Mouse (Mus musculus): Measurements from ENCODE around the gene Bean1.

Gene Bean1

DNA sequence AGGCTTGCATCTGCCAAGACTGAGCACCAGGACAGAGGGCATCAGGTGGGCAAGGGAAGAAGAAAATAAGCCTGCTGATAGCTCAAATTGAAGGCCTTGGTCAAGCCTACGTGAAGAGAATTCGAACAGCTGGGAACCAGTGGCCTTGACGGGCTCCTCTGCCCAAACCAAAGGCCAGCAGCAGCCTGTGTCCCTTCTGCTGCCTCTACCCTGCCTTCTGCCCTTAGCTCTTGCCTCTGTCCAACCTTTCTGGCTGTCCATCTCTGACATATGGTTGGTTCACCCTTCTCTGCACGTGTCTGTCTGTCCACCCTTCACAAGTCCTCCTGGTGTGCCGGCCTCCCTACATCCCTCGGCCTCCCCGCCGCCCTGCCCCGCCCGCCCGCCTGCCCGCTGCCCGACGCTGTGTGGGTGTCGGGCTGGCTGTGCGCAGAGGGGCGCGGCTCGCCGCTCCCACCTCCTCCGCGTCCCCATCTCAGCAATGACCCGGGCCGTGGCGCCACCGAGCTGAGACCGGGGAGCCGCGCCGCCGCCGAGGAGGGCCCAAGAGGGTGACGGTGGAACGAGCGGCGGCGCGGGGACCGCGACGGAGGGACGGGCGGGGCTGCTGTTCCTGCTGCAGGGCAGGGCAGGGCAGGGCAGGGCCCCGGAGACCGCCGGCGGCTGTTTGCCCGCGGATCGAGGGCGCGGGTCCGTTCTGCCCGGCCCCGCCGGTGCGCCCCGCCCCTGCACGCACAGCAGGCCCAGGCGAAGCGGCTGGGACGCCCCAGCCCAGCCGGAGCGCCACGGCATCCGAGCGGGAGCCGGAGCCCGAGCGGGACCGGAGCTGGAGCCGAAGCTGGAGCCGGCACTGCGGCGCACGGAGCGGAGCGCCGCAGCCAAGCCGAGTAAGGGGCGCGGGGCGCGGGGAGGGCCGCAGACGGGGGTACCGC is at the start of gene Bean1:
Gene Bean1, plus strand, starts transcription at position 325 of the 932 bp plus-strand sequence.
- peak in 1 of 2 experiments; percentile 24 for DNase-seq (ENCODE audit: low spot score in 2 of 2)

DNA sequence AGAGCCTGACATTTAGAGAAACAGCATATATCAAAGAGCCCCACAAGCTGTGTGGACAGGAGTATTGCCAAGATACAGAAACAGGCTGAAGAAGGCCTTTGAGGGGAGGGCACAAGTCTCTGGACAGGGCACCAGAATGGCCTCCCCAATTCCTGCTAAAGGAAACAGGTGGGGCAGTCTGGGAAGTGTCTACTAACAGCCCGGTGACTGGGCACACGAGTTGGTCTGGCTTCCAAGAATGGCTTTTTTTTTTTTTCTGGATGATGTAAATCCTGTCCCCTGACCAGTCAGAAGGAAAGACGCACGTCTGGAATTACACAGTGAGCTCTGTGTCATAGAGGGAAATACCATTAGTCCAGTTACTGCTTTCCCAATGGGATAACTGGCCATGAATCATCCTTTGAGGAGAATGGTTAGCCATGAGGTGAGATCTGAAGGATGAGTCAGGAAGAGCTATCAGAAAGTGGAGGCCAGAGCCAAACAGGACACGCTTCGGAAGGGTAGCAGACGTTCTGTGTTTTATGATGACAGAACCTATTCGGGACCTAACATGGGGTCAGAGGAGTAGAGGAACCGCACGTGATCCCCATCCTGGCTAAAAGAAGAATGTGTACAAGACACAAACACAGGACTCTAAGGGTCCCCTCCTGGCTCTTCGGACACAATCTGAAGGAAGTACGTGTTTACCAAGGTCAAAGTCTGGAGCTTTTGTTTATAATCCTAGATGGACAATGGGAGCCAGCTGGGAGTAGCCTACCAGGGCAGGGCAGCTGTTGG is 48.4 kb upstream of the Bean1 start:
- no peak for DNase-seq (ENCODE audit: low spot score in 2 of 2)

DNA sequence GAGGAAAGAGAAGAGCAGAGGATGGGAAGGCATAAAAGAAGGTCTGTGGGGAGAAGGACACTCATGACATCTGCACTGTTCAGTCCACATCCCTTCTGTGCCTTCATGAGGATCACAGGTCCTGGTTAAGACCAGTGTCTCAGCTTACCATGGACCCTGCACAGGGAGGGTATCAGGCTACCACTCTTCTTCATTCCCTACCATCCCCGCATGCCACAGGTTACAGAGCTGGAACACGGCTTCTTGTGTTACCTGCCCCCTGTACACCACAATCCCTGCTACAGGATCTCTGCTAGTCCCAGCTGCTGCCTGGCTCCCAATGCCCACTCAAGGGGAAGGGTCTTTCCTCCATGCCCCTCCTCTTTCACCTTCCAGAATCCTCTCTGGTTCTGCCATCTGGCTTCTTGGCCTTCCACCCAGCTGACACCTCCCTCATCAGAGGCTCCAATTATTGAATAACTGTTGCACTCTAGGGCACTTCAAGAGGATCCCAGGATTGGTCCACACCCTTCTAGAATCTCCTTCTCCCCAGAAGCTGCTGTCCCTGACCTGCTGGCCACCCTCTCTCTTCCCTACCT is 47.1 kb upstream of the Bean1 start:
- DNase-seq (ENCODE audit: low spot score in 2 of 2): no peak

DNA sequence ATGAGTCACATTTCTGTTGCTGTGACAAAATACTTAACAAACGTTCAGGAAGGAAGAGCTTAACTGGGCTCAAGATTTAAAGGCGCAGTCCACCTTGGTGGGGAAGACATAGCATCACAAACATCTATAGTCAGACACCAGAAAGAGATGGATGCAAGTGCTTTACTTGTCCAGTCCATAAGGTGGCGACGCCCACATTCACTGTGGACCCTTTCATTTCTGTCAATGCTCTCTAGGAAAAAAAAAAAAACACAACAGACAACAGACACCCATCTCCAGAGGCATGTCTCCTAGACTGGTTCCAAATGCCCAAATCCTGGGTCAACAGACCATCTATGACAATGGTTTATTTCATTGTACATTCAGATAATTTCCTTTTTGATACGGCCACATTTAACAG is 45.7 kb upstream of the Bean1 start:
- DNase-seq (ENCODE audit: low spot score in 2 of 2): no peak

DNA sequence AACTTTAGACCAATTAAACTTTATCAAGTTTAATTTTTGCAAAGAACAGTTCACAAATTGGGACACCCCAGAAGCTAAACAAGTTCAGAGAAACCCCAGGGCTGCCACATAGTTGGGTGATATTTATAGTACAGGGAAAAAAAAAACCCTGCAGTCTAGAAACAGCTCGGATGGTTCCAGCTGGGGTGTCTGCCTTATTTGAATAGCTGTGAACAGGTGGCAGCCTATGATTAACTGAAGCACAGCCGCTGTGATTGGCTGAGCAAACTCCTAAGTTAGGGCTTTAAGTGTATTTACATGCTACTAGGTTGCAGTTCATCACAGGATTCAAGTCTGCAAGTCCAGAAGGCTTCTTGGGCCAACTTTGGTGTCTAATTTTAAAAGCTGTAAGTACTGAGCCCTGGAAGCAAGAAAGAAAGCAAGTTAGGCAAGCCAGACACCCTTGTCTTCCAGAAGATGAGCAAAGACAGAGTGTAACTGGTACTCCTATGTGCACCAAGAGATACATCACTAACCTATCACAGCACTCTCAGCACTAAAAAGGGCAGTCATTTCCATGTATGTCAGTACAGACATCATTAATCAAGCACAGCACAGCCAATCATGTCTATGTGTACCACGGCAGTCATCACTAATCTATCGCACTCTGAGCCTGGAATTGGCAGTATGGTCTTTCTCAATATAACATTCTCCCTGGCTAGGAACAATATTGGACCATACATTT is 42.9 kb upstream of the Bean1 start:
- peak; percentile 50 to 75 for DNase-seq (ENCODE audit: low spot score in 2 of 2)

DNA sequence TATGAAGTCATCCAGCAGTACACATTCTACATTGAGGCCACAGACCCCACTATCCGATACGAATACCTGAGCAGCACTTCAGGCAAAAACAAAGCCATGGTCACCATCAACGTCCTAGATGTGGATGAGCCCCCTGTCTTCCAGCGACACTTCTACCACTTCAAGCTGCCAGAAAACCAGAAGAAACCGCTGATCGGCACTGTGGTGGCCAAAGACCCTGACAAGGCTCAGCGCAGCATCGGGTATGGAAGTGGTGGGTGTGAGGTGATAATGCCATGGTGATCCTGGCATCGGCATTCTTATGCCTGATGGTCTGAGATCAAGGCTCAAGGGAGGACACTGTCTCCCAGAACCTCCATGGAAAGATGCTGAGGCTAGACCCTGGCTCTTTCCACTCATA is 39.3 kb upstream of the Bean1 start:
- DNase-seq (ENCODE audit: low spot score in 2 of 2): no peak

DNA sequence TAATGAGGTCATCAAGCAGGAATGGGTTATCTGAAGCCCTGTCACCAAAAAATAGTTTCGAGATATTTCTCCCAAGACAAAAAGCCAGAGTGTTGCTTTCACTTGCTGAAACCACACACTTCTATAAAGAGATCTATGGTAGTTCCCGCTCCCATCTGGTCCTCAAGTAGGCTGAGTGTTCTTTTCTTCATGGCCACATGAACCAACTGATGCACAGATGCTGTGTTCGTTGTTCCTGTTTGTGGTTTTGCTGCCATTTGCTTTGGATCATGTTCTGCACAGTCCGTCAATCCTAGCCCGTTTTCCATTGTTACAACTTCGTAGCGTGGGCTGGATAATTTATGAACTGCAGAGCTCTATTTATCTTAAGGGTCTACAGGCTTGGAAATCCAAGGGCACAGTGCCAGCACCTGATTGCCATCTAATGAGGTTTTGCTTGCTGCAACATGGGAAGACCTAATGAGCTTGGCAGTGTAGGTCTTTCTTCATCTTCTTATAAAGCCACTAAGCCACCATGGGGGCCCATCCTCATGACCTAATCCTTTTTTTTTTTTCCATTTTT is 38.7 kb upstream of the Bean1 start:
- DNase-seq (ENCODE audit: low spot score in 2 of 2): no peak

DNA sequence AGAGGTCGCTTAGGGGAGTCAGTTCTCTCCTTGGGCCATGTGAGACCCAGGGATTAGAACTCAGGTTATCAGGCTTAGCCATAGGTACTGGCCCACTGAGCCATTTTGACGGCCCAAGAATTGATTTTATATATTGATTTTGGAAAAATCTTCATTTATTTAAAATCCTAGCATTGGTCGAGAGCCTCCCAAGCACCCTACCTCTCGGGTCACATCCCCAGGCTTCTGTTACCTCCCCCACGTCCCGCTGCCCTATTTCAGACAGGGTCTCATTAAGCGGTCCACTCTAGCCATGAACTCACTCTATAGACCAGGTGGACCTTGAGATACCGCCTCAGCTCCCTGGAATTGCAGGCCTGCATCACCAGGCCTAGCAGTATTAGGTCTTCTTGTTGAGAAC is 35.7 kb upstream of the Bean1 start:
- DNase-seq (ENCODE audit: low spot score in 2 of 2): no peak

DNA sequence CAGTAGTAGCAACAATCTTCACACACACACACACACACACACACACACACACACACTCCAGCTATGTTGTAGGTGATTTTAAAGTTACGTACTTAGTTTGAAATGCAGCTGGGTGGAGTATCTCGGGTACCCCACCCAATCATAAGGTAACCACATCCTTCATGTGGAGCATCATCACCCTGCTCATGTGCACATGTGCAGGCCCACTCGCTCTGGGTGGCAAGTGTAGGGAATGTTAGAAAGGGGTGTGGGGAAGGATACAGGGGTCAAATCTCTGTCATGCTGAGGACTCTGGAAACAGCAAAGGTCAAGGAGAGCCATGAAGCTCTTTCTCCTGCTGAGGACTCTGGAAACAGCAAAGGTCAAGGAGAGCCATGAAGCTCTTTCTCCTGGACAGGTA is 34.0 kb upstream of the Bean1 start:
- DNase-seq (ENCODE audit: low spot score in 2 of 2): no peak

DNA sequence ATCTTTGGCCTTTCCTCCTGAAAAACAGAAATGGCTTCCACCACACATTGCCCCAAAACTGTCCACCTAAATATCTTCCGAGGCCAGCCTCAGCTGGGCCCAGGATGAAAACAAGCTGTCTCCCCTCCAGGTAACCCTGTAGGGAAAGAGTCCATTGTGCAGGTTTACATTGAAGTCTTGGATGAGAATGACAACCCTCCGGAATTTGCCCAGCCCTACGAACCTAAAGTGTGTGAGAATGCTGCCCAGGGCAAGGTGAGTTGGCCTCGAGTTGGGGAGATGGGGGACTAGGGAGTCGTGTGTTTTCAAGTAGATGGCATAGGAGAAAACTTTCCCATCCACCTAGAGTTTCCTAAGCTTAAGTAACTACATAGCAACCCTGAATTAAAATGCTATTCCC is 32.6 kb upstream of the Bean1 start:
- DNase-seq (ENCODE audit: low spot score in 2 of 2): no peak

DNA sequence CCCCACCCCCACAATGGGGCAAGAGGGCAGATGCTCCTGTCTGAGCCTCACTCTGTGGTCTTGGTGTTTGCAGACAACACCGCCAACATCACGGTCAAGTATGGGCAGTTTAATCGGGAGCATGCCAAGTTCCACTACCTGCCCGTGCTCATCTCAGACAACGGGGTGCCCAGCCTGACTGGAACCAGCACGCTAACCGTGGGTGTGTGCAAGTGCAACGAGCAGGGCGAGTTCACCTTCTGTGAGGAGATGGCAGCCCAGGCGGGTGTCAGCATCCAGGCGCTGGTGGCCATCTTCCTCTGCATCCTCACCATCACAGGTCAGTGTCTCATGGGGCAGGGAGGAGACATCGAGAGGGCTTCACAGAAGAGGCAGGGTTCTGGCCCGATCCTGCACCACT is 29.6 kb upstream of the Bean1 start:
- DNase-seq (ENCODE audit: low spot score in 2 of 2): no peak

DNA sequence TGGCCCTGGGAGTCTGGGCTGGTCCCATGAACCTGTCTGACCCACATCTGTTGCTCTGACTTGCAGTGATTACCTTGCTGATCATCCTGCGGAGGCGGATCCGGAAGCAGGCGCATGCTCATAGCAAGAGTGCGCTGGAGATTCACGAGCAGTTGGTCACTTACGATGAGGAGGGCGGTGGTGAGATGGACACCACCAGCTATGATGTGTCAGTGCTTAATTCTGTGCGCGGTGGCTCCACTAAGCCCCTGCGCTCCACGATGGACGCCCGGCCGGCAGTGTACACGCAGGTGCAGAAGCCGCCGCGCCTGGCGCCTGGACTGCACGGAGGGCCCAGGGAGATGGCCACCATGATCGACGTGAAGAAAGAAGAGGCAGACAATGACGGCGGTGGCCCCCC is 27.8 kb upstream of the Bean1 start:
- DNase-seq (ENCODE audit: low spot score in 2 of 2): no peak

DNA sequence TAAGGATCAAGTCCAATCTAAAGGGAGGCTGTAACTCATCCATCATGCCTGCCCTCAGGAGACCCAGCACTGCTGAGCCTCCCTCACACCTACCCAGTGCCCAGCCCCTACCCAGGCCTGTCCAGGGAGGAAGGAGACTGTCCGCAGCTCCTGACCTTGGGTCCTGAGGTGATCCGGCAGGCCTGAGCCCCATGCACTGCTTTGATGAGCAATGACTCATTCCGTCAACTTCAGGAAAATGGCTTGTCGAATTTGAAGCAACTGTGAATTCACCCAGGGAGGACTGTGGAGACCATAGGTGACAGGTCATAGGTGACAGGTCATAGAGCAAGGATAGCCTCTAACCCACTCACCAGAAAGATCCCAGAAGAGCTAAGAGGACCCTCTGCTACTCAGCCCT is 26.9 kb upstream of the Bean1 start:
- DNase-seq (ENCODE audit: low spot score in 2 of 2): no peak

DNA sequence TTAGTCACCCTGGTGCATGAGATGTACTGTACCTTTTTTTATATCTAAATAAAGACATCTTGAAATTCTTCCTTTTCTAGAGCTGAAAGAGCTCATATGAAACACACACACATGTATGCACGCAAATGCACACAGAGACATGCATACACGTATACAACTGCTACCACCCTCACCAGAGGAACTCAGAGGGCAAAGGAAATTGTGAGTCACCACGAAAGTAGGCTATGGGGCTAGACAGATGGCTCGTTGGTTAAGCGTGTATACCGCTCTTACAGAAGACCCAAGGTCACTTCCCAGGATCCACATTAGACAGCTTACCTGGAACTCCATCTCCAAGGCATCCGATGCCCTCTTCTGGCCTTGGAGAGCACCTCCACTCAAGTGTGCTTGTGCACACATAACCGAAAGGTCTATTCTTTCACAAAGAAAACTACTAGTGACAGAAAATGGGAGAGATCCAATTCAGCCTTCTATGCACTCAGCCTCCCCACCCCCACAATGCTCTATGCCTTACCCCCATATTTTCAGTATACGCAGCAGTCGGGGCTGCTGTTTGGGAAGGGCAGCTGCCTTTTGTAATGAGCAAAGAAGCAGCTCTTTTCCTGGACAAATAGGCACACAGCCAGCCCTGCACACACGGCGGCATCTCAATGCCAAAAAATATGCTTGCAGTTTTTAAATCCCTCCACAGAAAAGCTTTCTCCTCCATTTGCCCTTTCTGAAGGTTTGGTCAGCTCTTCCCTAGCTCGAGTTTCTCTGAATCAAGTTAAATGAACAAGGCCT is 25.6 kb upstream of the Bean1 start:
- DNase-seq (ENCODE audit: low spot score in 2 of 2): no peak

DNA sequence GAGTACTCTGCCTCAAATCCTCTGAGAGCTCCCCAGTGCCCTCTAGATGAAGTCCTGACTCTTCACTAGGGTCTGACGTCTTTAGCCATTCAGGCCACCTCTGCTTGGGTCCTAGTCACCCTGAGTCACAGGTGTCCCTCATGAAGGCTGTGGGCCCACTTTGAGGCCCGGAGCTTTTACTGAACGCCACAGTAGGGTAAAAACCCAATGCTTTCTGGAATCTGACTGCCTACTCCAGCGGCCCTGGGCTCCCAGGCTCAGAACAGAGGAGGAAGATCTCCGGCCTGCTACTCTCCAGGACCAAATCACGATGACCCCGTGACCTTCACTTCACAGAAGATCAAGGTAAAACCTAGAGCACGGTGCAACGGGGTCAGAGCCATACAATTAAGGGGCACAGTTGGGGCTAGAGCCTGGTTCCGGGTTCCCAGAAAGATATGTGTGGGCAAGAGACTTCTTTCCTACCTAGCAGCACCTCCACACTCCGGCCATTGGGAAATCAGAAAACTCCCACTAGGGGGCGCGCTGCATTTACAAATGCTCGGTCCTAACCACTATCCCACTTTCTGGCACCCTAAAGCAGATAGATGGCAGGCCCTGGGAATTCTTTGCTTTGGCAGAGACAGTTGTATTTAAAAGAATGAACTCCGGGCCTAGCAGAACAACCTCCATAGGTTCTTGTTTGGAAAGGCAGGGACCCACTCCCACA is 24.1 kb upstream of the Bean1 start:
- DNase-seq (ENCODE audit: low spot score in 2 of 2): peak; percentile 62 to 79

DNA sequence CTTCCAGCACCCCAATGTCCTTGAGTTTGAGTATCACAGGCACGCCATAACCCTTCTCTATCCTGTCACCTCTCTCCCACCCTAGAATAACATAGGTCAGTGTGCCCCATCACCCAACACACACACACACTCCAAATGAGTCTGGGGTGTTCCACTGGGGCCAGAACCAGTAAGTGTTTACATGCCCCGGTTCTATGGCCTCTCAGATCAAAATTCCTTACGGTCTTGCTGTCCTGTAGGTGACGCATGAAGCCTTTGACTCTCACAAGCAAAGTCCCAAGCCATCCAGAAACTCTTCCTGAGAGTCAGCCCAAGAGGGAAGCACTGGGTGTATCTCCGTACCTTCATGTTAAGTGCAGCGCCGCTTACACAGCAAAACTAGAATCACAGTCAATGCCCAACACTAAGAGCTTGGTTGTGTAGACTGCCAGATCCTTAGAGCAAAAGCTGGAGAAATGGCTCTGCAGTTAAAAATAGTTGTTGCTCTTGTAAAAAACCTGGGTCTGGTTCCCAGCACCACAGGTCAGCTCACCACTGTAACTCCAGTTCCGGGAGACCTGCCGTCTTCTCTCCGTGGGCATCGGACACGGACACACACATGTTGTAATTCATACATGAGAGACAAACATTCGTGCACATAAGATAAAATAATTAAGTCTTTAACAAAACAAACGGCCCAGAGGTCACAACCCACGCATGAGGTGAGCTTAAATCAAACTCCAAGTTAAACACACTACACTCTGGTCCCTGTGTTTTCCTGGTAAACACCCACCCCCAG is 23.3 kb upstream of the Bean1 start:
- no peak for DNase-seq (ENCODE audit: low spot score in 2 of 2)

DNA sequence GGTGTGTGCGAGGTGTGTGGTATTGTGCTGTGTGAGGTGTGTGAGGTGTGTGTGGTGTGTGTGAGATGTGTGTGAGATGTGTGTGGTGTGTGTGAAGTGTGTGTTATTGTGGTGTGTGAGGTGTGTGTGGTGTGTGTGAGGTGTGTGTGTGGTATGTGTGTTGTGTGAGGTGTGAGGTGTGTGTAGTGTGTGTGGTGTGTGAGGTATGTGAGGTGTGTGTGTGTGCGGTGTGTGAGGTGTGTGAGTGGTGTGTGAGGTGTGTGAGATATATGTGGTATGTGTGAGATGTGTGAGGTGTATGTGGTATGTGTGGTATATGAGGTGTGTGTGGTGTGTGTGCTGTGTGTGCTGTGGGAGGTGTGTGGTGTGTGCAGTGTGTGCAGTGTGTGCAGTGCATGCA is 22.3 kb upstream of the Bean1 start:
- DNase-seq (ENCODE audit: low spot score in 2 of 2): no peak

DNA sequence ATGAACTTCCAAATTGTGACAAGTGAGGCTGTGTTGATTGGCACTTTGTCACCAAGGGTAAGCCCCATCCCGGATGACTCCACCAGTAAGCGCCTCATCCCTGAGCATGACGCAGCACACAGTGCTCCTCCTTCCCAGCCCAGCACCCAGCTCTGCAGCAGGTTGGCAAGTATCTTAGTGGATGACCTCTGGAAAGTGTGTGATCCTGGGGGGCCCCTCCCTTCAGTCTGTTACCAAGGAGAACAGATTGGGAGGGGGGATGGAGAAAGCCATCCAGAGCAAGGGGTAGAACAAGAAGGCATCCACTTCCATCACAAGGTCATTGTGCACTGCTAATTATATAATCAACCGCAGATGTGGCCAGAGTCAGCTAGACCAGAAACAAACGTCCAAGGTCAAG is 9.5 kb upstream of the Bean1 start:
- no peak for DNase-seq (ENCODE audit: low spot score in 2 of 2)

DNA sequence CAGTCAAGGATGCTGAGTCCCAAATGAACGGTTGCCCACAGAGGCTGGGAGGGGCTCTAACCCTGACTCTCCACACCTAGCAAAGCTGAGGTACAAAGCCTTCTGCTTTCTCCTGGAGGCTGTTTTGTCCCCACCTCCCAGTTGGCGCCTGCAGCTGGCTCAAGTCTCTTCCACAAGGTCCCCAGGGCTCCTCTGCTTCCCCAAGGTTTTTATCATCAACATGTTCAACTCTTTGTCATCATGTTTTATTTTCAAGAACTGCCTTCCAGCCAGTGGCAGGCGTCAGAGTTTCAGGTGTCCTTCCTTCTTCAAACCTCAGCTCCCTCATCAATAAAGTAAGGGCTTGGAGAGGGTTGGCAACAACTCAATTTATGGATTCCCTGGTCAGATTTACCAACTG is 781 bp upstream of the Bean1 start:
- DNase-seq (ENCODE audit: low spot score in 2 of 2): no peak

All from frontal cortex, postnatal 14 days (tissue).